ENCODE assay signal across 17 mouse cellular contexts in the genomic region with DNA sequence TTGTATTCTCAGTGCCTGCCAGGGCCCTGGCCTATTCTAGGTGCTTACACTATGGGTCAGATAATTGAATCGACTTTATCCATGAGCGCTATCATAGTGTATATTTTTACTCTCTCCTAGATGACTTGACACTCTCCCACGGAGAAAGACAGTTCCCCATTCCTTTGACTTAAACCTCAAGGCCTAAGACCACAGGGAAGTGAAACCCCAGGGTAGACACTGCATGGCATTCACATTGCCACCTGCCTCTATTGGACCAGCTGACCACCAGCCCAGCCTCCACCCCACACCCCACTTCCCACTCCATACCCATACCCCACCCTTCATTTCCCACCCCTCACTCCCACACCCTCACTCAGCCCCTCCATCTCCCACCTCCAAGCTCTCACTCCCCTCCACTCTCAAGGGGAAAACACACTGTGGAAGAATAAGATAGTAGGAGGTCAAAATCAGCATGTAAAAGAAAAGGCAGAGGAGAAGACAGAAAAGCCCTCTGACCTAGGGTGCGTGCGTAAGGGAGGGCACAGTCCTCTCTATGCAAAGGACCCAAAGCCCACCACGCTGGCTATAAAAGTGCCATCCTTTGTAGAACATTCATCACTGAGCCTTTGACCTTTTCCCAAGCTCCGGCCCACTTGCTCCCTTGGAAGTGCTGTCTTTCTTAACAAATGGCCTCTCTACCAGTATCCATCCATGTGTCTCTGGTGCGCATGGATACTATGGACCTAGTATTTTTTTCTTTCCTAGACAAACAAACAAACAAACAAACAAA.
DNase-seq lines count a peak whose midpoint lies in the region; ATAC-seq lines count a peak whose summit lies in the region.
"Had no signal": no experiment of that assay in that cellular context is flagged by ENCODE, and none has a peak within 500 bp of the region (broad histone marks: within the 10 kb centered on the region; RNA-seq: fewer than 3 reads in every experiment).

No protein-coding gene starts in this region.

- peak; percentile 17 for DNase-seq in liver, embryonic 11.5 days (ENCODE audit: low spot score)
- no peak for DNase-seq in liver
- no peak for DNase-seq in layer of hippocampus, postnatal 25 days (ENCODE audit: extremely low spot score in 1 of 2, low spot score in 1 of 2)
- DNase-seq in gastrocnemius, postnatal 4 days (ENCODE audit: low spot score in 2 of 2) = no peak
- DNase-seq: adrenal gland, postnatal 36 days; gastrocnemius, postnatal 25 days; heart, postnatal 4 days; thymus, adult 2 months had no signal

- no peak overlapping the region for H3K4me2 ChIP-seq in liver, embryonic 11.5 days
- H3K4me2 ChIP-seq in neural tube, embryonic 13.5 days = no peak overlapping the region
- H3K4me2 ChIP-seq: limb, embryonic 12.5 days; midbrain, embryonic 13.5 days had no signal

- H3K9ac ChIP-seq in liver, embryonic 11.5 days (ENCODE audit: low read depth, low read length) = no peak overlapping the region
- H3K9ac ChIP-seq in neural tube, embryonic 13.5 days = no peak overlapping the region
- H3K9ac ChIP-seq: limb, embryonic 12.5 days; midbrain, embryonic 13.5 days had no signal

- no peak overlapping the region for H3K4me3 ChIP-seq in liver, embryonic 11.5 days (ENCODE audit: low read depth, low read length)
- no peak overlapping the region for H3K4me3 ChIP-seq in neural tube, embryonic 13.5 days
- H3K4me3 ChIP-seq: embryonic facial prominence, embryonic 10.5 days; layer of hippocampus, adult 2 months; limb, embryonic 12.5 days; midbrain, embryonic 13.5 days had no signal

- 76% methylated on average over 8 of the region's 8 CpGs for WGBS in liver, embryonic 11.5 days
- 40% methylated on average over 8 of the region's 8 CpGs for WGBS in neural tube, embryonic 13.5 days

- H3K27ac ChIP-seq in liver, embryonic 11.5 days (ENCODE audit: low read depth, low read length) = no peak overlapping the region
- H3K27ac ChIP-seq in neural tube, embryonic 13.5 days (replicated peaks) = no peak overlapping the region
- H3K27ac ChIP-seq: embryonic facial prominence, embryonic 10.5 days; layer of hippocampus, adult 2 months; limb, embryonic 12.5 days; midbrain, embryonic 13.5 days had no signal

- H3K9me3 ChIP-seq in liver, embryonic 11.5 days (ENCODE audit: control insufficient read depth, low read length) = no peaks in the 10 kb centered on the region
- H3K9me3 ChIP-seq in neural tube, embryonic 13.5 days = no peaks in the 10 kb centered on the region
- H3K9me3 ChIP-seq: embryonic facial prominence, embryonic 10.5 days; G1E; limb, embryonic 12.5 days; midbrain, embryonic 13.5 days had no signal

- no peak for ATAC-seq in liver, embryonic 11.5 days (replicated peaks; ENCODE audit: low FRiP score)
- peak; percentile 71 for ATAC-seq in common myeloid progenitor, adult 5-6 weeks (replicated peaks; ENCODE audit: low read depth, poor library complexity, severe bottlenecking)
- ATAC-seq in granulocyte monocyte progenitor cell, adult 5-6 weeks (replicated peaks; ENCODE audit: poor library complexity, severe bottlenecking) = peak; percentile 75
- peak; percentile 40; the same call in 1 of the 2 replicates for ATAC-seq in neural tube, embryonic 13.5 days (ENCODE audit: low read depth)
- ATAC-seq: intestine, embryonic 16.5 days had no signal

- H3K4me1 ChIP-seq in liver, embryonic 11.5 days (replicated peaks; ENCODE audit: control insufficient read depth, insufficient read depth, low read length) = no peaks in the 10 kb centered on the region
- peaks cover 31% of the 10 kb centered on the region for H3K4me1 ChIP-seq in neural tube, embryonic 13.5 days (replicated peaks)
- H3K4me1 ChIP-seq: embryonic facial prominence, embryonic 10.5 days; midbrain, embryonic 13.5 days had no signal

- no peaks in the 10 kb centered on the region for H3K36me3 ChIP-seq in liver, embryonic 11.5 days (ENCODE audit: control insufficient read depth, insufficient read depth, low read length)
- no peaks in the 10 kb centered on the region for H3K36me3 ChIP-seq in neural tube, embryonic 13.5 days
- H3K36me3 ChIP-seq: embryonic facial prominence, embryonic 10.5 days; G1E; limb, embryonic 12.5 days; midbrain, embryonic 13.5 days had no signal

- H3K27me3 ChIP-seq in liver, embryonic 11.5 days (replicated peaks; ENCODE audit: control insufficient read depth, insufficient read depth, low read length) = no peaks in the 10 kb centered on the region
- no peaks in the 10 kb centered on the region for H3K27me3 ChIP-seq in neural tube, embryonic 13.5 days
- H3K27me3 ChIP-seq: limb, embryonic 12.5 days; midbrain, embryonic 13.5 days had no signal
